Mouse (Mus musculus): Measurements from ENCODE around the gene Hsd17b11.
"Not testable (repeated sequence)": the region's sequence is repeated elsewhere in the genome, so short reads cannot be mapped to it uniquely, and the experiment has no call there.

Hsd17b11 gene

GRCm38 (mm10) chr5:104036686-104037085 is 15.0 kb upstream of the Hsd17b11 start:
- in situ Hi-C loops (cut with MboI, MseI) = no loop called here

GRCm38 (mm10) chr5:104035824-104036223 is 14.1 kb upstream of the Hsd17b11 start:
- in situ Hi-C loops (cut with MboI, MseI) = no loop called here

DNA sequence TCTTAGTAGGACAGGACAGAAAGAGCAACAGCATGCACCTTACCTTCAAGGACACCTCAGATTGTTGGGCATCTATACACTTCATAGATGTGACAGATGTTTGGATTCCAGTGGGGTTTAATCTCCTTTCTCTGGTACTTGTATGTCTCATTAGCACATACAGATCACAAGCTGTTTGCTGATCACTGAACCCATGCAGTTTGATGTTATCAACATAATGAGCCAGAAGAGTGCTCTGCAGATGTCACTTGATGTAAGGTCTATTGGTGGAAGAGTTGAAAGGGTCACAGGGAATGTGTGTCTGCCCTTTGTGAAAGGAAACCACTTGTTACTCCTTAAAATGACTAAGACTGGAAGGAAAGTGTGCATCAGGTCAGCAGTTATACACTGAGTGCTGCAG is 13.3 kb upstream of the Hsd17b11 start:
- in situ Hi-C loops (cut with MboI, MseI) = no loop called here

GRCm38 (mm10) chr5:104032434-104033097 is 10.8 kb upstream of the Hsd17b11 start:
- in situ Hi-C loops (cut with MboI, MseI) = no loop called here

DNA sequence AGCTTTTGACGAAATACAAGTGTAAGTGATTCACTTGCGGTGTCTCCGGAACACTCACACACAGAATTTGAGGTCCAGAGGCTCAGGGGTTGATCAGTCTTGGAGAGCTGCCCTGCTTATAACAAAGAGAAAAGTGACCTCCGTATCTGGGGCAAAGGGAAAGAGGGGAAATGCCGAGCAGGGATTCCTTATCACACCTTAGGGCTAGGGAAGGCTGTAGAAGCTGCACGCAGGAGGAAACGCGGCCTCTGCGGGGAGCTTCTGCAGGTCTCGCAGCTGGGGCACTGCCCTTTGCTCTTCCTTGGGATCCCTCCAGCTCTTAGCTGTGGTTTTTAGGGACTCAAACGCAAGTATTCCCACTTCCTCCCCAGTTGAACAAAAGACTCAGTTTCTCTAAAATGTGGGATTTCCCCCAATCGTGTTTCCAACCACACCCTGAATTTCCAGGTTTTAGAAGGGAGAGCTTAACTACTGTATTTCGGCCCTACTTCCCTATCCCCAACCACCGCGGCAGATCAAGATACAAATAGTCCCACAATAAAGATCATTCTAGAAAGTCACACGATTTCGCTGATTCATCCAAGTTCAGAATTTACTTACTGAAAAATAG is 3.6 kb upstream of the Hsd17b11 start:
- in situ Hi-C loops (cut with MboI, MseI) = no loop called here

DNA sequence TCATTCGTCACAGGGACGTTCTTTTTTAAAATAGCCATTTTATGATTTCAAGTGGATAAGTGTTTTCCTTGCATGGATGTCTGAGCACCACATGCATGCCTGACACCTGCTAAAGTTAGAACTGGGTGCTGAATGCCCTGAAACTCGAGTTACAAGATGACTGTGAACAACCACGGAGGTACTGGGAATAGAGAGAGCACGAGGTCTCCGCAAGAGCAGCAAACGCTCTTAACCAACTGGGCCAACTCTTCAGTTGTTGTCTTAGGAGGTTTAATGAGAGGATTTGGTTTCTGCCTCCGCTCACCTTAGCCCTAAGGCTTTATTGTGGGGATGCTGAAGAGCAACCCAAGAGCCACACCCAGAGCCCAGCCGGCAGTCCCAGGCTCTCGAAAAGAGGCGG is 3.0 kb upstream of the Hsd17b11 start:
- in situ Hi-C loops (cut with MboI, MseI) = no loop called here

DNA sequence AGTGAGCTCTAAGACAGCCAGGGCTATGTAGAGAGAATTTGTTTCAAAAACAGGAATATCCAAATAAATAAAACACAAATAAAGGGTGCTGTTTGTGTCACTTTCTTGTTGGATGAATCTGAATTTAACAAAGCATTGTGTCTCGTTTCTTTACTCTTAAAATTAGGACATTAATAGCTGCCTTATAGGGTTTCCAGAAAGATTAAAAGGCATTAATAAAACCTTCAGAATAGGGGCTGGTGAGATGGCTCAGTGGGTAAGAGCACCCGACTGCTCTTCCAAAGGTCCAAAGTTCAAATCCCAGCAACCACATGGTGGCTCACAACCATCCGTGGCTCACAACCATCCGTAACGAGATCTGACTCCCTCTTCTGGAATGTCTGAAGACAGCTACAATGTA is 2.5 kb upstream of the Hsd17b11 start:
- in situ Hi-C loops (cut with MboI, MseI) = not testable (repeated sequence)

DNA sequence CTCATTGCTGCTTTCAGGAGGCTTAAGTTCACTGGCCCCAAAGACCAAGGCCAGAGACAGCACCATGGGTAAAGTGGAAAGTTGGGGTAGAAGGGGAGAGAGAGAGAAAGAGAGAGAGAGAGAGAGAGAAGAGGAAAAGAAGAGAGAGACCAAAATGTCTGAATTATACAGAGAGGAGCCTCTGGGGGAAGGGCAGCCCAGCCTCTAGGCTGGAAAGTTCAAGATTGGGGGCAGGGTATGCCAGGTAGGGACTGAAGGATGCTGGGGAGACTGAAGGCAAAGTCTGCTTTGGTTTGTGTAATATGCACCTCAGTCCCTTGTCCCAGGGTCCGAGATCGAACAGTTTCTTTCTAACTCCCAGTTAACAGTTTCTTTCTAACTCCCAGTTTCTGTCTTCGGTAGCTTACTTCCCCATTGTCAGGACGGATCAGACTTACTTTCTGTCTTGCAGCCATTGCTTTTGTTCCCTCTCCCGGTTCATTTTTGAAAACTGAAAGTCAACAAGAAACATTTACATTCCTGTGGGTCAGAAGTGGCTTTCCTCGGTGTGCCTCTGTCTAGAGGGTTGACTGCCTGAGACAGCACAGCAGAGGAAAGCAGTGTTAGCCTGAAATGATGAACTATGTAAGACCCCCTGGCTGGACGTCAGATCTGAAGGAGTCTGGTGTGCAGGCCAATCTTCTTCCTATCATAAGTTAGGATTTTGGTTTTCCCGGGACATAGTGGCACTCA is 1.7 kb upstream of the Hsd17b11 start:
- in situ Hi-C loops (cut with MboI, MseI) = no loop called here

DNA sequence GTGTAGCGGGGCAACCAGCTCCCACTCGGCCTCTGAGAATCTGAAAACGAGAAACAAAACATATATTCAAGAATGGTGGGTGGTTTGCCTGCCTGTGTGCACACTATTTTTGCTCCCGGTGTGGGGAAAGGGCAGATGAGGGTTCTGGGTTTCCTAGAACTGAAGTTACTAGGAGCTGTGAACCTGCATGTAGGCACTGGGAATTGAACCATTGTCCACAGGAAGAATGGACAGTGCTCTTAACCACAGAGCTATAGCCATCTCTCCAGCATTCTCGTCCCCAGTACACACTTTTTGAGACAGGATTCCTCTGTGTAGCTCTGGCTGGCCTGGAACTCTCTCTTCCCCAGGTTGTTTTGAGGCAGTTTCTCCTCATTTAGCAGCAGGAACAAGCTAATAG is 839 bp upstream of the Hsd17b11 start:
- in situ Hi-C loops (cut with MboI, MseI) = no loop called here

GRCm38 (mm10) chr5:104011419-104011818 is 10.3 kb downstream of the Hsd17b11 start:
- in situ Hi-C loops (cut with MboI, MseI) = no loop called here

DNA sequence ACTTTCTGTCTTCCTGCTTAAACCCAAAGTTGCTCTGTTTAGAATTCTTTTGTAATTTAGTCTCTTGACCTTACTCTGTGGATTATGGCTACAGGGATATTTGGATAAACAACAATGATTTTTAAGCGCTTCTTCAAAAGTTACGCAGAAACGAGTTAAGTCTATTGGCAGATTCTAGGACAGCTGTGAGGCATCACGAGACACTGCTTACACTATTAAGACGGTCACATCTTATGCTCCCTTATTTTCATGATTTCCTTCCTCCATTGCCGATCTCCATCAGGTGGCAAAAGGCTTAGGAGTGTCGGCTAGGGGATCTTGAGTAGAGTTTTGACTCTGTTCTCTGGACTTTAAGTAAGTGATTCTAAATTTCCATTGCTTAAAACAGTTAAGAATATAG is 11.5 kb downstream of the Hsd17b11 start:
- in situ Hi-C loops (cut with MboI, MseI) = no loop called here

DNA sequence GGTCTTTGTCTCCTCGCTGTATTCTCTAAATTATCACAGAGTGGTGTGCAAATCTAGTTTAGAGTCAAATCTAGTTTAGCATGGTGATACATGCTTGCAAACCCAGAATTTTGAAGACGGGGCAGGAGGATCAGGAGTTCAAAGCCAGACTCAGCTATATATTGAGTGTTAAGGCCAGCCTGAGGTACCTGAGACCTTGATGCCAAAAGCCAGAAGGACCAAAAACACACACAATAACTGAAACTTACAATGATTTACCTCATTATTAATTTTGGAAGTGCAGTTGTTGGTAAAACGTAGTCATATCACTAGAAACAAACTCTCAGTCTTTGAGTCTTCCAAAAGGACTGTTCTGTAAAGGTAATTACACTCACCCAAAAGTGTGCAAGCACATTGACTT is 12.3 kb downstream of the Hsd17b11 start:
- in situ Hi-C loops (cut with MboI, MseI) = no loop called here

DNA sequence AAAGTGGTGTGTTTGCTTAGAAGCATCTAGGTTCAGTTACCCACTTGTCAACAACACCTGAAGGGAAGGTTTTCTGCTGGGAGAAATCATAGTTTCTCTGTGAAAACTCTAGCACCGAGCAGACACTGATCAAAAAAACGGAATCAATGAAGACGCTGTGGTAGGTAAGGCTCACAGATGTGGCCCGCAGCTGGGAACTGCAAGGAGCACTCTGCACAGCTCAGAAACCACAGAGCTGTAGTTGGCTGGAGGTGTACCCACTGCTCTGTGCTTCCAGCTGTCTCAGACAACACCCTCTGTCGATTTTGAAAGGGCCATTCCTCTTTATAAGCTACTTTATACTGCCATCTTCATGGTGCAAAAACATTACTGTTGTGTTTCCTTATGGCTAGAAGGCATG is 13.9 kb downstream of the Hsd17b11 start:
- in situ Hi-C loops (cut with MboI, MseI) = no loop called here

- in situ Hi-C loops (cut with MboI, MseI) = no loop called here
These were observed 14.9 kb downstream of the Hsd17b11 start for GRCm38 (mm10) chr5:104006811-104007210.

DNA sequence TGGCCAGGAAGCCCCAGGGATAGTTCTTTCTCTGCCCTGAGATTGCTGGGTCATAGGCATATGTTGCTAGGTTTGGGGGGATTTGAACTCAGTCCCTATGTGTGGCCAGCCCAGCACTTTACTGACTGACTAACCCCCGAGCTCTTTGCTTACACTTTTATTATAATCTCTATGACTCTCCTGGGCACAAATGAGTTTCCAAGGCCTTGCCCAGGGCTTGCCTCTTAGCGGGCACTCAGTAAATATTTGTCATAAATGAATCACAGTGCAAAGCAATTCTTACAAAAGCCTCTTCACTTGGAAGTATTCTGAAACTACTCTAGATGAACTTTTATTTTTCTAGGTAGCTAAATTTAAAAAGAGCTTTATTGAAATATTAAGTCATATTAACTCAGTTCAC is 17.8 kb downstream of the Hsd17b11 start:
- in situ Hi-C loops (cut with MboI, MseI) = no loop called here

DNA sequence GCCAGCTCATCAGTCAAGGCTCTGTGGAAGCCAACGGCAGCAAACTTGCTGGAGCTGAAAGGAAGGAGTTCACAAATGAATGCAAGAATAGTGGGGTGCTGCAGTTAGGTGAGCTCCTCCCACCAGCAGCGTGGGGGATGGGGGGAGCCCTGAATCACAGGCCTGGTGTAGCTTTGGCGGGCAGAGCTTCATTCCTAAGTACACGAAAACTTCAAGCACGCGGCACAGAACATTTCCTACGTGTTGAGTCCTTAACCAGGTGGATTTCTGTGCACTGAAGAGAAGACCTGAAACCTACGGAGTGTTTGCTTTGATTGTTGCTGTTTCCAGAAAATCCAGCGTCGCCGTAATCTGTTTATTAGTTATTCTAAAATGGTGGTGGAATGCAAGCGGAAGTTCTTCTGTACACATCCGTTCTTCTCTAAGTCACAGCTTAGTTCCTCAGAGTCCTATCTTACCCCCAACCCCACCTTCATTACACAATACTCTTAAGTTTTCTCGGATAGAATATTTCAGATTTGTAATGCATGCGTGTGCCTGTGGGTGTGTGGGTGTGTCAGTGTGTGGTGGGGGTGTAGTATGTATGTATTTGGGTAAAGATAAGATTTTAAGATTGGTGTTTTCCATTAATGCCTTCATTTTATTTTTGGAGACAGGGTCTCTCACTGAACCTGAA is 18.3 kb downstream of the Hsd17b11 start:
- in situ Hi-C loops (cut with MboI, MseI) = no loop called here

DNA sequence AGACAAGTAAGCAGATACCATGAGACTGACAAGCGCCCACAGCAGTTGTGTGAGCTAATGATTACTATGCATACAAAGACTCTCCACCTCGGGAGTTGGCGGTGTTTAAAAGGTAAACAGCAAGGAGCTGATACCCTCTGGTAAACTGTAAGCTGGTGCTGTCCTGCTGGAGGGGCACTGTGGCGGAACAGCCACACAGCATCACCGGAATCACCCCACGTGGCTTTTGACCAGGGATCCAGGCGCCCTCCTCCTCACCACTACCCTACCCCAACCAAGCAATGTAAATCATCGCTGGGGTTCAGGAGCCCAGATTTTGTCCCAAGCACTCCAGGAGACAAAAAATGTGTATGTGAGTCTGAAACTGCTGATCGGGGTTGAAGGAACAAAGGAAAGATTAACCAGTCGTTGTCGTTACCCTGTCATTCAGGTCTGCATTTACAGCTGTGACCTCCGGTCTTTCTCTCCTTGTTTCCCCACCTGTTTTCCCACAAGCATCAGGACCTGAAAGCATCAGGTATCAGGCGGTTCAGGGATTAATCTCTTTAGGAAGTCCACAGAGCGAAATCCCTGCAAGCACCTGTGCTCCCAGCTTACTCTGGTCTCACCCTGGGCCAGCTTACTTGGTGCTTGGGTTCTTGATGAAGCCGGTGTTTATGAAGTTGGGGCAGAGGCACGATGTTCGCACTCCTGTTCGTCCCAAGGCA is 19.0 kb downstream of the Hsd17b11 start:
- in situ Hi-C loops (cut with MboI, MseI) = no loop called here

- in situ Hi-C loops (cut with MboI, MseI) = loop anchor here (10.0 kb wide), 1 partner anchor 55 kb away; no protein-coding TSS in a partner anchor
These were observed 22.0 kb downstream of the Hsd17b11 start for GRCm38 (mm10) chr5:103999738-104000137.

DNA sequence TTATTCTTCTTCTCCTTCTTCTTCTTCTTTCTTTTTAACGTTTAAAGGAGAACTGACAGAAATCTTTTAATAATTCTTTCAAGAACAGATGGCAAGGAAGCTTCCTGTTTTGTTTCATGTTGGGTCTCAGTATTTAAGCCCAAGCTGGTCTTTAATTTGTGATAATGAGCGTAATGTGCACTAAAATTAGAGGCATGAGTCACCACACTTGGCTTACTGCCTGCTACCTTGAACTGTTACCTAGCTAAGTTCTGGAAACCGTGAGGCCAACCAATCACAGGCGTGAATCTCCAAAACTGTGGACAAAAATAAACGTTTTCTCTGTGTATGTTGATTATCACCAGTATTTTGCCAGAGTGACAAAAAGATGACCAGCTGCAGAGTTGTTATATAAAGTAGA is 23.0 kb downstream of the Hsd17b11 start:
- in situ Hi-C loops (cut with MboI, MseI) = loop anchor here (10.0 kb wide), 1 partner anchor 56 kb away; no protein-coding TSS in a partner anchor

DNA sequence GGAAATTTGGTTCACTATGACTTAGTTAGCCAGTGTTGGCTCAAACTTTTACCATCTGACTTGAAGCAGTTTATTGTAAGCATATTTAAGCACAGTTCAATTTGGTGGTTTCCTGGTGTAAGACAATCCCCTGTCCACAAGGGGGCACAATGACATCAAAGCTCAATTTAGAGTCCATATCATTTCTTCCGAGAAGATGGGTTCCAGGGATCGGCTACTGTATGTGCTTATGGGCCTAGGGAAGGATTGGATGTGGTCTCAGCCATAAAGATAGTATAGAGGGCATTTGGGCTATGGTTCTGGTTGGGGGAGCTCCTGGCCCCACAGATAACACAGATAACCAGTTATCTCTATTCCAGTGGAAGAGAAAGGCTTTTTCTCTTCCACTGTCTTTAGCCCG is 26.5 kb downstream of the Hsd17b11 start:
- in situ Hi-C loops (cut with MboI, MseI) = loop anchor here (10.0 kb wide), 1 partner anchor 60 kb away; no protein-coding TSS in a partner anchor

DNA sequence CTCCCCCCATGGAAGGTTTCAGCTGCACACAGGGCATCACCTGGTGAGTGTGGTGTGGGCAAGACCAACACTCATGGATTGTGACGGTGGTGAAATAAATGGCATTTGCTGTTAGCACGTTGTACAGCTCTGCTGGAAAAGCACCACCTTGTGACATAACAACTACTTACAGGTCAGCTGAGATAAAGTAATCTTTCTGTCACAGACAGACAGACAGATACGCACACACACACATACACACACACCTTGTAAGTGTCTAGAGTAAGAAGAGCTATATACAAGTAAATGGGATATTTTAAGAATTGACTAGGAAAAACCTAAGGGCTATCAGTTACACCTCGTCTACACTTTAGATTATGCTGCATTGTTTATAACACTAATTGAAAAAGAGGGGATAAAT is 27.1 kb downstream of the Hsd17b11 start:
- in situ Hi-C loops (cut with MboI, MseI) = loop anchor here (10.0 kb wide), 1 partner anchor 60 kb away; no protein-coding TSS in a partner anchor
